Mouse (Mus musculus): ENCODE results near the gene Secisbp2l.

The Secisbp2l gene

GRCm38 (mm10) chr2:125701606-125702005, 81.1 kb downstream of the Secisbp2l start:
- DNase-seq = no peak

DNA sequence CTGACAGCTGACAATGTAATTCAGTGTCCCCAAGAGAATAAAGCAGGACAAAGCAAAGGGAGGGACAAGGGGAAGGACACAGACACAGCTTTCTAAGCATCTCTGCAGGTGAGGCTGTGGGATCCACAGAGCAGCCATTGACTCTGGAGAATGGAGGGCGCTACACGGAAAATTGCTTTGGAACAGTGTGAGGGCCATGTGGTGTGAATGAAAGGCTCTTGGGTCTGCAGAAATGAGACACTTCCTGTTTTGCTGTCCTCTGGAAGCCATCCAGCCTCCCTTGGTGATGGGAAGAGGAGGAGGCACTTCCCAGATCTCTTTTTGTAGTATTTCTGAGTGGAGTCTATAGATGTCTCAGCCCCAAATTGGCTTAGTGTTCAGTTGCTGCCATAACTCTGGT, 86.5 kb downstream of the Secisbp2l start:
- no peak for DNase-seq

- no peak for DNase-seq
Measured at GRCm38 (mm10) chr2:125694798-125695197, 87.9 kb downstream of the Secisbp2l start.

DNA sequence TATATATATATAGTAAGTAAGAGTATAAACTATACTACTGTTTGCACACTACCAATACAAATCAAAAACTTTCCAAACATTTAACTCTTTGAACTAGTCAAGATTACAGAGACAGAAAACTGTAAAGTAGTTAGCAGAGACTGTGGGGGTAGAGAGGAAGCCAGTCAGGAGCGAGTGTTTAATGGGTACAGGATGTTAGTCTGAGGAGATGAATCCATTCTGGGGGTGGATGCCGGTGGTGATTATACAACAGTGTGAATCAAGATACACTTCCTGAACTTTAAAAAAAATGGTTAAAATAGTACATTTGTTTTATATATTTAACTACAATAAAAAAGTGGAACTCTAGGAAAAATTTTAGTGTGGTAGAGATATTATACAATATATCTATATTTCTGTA, 90.7 kb downstream of the Secisbp2l start:
- DNase-seq = no peak
